Mouse (Mus musculus): ENCODE measurements around the gene Ms4a13.
A peak's percentile ranks its signal among the peaks of the same experiment; 100 is the strongest.
"Not testable (repeated sequence)": the region's sequence is repeated elsewhere in the genome, so short reads cannot be mapped to it uniquely, and the experiment has no call there.

The Ms4a13 gene

DNA sequence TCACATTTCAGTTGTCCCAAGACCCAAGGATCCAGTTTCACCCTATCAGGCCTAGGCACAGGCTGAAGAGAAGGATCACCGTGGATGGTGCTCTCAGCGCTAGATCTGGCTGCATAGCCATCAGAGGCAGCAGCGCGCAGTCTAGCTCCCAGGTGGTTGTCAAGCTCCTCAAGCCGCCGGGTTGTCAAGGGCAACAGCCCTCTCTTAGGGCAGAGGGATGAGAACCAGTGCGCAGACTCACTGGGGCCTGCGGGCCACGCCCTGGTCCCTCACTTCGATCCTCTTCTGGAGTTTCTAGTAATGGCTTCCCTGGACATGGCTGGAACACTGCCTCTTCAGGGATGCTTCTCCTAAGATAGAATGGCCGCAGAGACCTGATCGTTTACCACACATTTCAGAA is at the start of gene Ms4a13:
Gene Ms4a13, minus strand, starts transcription at position 192 of the 400 bp plus-strand sequence.
- no peak for DNase-seq

DNA sequence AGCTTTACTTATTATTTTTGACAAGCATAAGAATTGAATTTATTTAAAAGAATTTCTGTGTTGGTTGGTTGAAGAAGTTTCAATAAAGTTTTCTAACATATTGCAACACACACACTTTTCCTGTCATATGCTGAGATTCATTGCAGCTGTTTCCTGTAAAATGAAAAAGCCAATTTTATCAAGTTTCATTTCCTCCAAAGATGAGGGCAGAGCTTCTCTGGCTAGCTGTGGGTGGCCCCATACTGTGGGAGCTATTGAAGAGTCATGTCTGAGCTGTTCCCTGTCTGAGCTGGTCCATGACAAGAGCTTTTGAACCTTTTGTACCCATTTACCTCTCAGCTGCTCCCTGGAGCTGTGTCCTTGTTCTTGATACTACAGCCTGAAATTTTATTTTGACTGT is 47.7 kb upstream of the Ms4a13 start:
- no peak for DNase-seq

DNA sequence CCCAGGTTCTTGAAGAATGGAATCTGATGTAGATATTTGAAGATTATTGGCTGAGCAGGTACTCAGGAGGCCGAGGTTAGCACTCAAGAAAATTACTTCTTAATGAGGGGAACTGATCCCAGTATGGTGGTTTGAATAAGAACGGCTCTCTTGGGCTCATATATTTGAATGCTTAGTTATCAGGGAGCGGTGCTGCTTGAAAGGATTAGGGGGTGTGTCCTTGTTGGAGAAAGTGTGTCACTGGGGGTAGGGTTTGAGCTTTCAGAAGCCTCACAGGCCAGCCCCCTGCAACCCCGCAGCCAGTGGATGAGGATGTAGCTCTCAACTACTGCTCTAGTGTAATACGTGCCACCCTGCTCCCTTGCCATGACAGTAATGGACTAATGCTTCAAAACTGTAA is 46.0 kb upstream of the Ms4a13 start:
- DNase-seq, result no peak

DNA sequence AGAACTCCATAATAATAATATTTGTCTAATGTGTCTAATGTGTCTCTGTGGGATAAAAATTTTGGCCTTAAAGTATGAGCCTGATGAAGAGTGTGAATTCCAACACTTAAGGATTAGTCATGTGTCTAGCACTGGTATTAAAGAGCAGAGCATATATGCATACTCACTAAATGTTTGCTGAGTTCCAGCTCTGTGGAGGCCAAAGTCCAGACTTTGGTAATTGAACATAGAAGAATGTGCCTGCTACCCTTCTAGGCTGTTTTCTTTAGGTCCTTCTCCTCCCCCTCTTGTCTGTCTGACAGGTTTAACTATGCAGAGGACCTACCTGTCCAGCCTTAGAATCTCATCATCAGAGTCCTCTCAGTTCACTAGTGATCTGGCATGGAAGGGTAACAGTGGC is 39.3 kb upstream of the Ms4a13 start:
- DNase-seq, result no peak

DNA sequence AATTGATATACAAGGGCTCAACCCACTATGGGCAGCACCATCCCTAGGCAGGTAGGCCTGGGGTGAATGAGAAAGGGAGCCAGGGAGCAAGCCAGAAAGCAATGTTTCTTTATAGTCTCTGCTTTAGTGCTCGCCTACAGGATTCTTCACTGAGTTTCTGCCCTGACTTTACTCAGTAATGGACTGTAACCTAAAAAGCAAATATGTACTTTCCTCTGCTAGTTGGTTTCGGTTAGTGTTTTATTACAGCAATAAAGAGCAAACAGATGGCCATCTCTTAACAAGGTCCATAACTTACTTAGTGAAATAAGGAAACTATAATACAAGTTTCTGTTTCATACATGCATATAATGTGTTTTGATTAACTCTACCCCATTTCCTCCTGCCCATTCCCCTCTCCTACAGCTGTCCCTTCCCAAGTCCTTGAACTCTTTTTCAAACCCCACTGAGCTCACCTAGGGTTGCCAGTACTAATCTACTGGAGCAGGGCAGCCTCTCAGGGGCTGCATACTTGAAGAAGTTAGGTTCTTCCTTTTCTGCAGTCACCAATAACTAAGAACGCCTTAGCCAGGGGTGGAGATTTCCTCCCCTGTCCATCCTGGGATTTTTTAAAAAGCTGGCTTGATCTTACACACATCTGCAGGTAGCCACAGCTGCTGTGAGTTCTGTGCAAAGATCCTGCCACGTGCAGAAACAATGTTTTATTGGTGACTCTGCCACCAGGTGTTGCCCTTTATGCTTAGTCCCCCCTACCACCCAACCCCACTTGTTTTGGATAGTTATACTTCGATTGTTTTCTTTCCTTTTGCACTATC is 38.6 kb upstream of the Ms4a13 start:
- no peak for DNase-seq

DNA sequence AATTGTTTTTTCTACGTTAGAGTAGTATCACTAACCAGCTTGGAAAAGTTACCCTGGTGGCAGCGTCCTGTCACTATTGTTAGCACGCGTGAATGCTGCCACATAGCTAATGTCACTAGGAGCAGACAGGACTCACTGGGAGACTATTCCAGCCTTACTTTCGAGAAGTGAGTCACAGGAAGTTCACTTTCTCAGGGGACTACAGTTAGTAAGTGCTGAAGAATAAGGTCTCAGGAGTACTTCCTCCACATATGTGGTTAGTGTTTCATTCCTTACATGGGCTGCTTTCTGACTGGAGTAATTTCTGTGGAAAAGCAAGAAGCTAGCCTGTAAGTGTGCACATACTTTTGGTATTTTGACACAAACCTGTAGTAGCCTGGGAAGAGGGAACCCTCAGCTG is 37.7 kb upstream of the Ms4a13 start:
- DNase-seq, result no peak

DNA sequence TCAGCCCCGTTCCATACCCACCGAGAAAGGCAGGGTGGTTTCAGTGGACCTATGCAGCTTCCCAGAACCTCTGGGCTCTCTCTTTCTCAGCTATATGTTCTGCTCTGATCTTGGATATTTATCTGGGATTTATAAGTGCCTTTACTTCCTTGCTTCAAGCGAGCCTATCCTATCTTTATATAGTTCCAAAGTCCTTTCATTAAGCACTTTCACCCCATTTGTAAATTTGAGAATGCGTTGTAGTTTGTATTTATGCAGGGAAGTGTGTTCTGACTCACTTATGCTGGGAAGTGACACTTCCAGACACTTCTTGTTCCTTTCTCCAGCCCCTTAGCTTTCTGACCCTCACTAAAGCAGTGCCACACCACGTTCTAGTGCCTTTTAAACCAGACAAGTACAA is 35.8 kb upstream of the Ms4a13 start, which contains the start of gene Ms4a12:
Gene Ms4a12, minus strand, starts transcription at position 101 of the 400 bp plus-strand sequence.
- no peak for DNase-seq

DNA sequence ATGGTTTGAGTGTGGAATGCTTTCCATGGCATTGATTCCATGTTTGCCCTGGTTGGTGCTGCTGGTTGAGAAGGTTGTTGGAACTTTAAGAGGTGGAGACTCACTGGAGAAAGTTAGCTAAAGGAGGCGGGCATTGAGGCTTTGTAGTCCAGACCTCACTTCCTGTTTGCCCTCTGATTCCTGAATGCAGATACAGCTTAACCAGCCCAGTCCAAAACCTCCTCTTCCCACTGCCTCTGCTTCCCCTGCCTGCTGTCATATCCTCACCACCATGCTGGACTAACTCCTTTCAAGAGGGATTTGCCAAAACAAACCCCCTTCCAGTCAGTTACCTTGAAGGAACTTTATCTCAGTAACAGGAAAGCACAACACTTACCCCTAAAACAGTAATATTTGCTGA is 4.0 kb downstream of the Ms4a13 start:
- no peak for DNase-seq

DNA sequence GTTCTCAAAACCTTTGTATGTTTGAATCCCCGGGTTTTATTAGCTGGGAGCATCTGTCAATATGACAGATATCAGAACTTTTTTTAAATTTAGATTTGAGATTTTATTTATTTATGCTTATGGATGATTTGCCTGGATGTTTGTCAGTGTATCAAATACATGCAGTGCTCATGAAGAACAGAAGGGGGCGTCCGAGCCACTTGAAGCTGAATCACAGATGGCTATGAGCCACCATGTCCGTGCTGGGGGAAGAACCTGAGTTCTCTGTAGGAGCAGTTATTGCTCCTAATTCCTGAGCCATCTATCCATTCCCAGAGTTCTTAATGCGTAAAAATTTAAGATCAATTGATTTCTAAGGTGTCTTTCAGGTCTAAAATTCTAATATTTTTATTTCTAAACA is 12.4 kb downstream of the Ms4a13 start:
- no peak for DNase-seq

DNA sequence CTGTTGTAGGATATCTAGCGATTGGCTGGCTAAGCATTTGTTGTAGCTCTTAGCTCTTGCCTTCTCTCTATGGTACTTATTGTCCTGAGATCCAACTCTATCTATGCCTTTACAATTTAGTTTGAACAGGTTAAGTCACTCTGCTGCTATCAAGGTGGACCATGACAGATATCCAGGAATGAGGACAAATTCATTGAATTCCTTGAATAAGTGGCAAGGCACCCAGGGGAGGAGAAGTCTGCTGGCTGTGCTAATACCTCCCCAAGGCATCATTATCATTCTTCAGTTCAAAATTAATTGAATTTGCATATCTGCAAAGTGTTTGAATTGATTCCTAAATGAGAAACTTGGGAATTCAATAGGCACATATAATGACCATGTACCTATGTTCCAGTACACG is 19.1 kb downstream of the Ms4a13 start:
- DNase-seq, result no peak

DNA sequence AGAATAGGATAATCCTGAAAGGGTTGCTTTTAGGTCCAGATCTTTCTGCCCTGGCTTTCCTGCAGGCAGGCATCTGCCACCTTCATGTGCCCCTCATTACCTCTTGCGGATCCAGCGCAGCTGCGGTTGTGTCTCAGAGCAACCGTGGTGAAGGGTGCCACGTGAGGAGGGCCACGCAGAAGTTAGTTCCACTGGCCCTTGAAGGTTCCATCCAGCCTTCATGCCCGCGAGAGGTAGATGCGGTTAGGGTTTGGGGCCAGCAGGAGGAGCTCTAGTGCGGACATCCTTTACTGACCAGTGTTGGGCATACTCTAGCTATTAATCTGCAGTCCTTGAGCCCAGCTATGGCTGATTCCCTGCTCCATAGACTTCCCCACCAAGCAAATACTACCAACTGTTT is 31.4 kb downstream of the Ms4a13 start, which contains the start of gene 1700025F22Rik:
Gene 1700025F22Rik, minus strand, starts transcription at position 149 of the 400 bp plus-strand sequence.
- DNase-seq, result no peak

DNA sequence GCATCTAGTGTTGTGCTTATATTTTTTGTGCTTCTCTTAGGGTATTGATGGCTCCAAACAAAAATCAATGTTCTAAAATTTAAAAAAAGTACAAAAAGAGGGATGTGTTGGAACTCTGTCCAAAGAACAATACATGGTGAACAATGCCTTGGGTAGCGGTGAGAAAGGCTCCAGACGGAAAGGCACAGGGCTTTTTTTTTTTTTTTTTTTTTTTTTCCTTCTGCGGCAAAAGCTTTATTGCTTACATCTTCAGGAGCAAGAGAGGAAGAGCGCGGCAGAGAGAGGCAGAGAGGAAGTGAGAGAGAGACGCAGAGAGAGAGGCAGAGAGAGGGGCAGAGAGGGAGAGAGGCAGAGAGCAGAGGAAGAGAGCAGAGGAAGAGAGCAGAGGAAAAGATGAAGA is 38.6 kb downstream of the Ms4a13 start:
- DNase-seq, result not testable (repeated sequence)

DNA sequence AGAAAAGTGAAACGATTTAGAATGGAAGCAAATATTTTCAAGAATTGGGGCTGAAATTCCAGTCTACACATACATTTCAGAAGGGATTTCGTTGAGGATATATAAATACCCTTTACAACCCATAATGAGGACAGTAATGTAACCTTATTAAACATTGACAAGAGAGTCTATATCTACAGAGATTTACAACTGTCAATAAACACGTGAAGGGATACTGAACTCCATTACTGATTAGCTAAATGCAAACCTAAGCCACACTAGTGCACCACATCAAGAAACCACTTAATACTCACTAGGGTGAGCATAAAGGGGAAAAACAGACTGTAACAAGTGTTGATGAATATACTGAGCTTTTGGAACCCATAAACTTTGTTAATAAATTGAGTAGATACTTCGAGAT is 61.2 kb downstream of the Ms4a13 start:
- no peak for DNase-seq

DNA sequence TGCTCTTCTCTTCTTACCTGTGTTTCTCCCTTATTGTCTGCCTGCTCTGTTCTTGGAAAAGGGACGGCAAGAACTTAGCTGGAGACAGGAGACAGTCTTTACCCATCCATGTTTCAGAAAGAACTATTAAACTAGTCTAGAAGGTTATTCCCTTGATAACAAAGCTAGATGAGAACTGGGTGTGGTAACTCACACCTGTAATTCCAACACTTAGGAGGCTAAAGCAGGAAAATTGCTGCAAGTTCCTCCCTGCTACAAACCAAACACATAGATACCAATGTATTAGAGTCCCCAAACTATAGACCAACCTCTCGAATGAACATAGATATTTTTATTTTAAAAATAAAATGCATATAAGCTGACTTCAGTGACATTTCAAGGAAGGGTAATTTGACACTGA is 61.7 kb downstream of the Ms4a13 start:
- no peak for DNase-seq

DNA sequence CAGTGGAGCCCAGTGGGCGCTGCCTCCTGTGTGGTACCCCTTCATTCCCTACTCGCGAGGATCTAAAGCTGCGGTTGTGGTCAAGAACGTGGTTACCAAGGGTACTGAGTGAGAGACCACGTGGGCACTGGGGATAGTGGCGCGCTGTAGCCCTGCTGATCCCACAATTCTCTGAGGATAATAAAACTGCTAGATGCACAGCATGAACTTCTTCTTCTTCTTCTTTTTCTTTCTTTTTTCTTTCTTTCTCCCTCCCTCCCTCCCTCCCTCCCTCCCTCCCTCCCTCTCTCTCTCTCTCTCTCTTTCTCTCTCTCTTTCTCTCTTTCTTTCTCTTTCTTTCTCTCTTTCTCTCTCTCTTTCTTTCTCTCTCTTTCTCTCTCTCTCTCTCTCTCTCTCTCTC is 65.8 kb downstream of the Ms4a13 start, which contains the start of gene 1700017D01Rik:
Gene 1700017D01Rik, minus strand, starts transcription at position 101 of the 400 bp plus-strand sequence.
- not testable (repeated sequence) for DNase-seq

DNA sequence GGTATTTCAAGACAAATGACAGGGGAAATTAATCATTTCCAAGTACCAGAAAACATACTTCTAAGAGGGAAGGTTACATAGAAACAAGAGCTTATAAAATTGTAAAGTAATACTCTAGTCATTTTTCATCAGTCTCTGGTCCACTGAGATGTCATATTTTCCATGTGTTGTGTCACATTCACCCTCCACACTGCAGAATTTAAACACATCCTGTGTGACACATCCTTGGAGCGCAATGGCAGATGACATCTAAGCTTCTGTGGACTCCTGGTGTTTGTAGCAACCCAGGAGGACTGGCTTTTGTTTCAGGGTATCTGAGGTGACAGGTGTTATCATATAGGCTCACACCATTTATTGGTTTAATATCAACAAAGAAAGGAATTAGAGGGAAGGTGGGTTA is 66.8 kb downstream of the Ms4a13 start:
- DNase-seq, result no peak

DNA sequence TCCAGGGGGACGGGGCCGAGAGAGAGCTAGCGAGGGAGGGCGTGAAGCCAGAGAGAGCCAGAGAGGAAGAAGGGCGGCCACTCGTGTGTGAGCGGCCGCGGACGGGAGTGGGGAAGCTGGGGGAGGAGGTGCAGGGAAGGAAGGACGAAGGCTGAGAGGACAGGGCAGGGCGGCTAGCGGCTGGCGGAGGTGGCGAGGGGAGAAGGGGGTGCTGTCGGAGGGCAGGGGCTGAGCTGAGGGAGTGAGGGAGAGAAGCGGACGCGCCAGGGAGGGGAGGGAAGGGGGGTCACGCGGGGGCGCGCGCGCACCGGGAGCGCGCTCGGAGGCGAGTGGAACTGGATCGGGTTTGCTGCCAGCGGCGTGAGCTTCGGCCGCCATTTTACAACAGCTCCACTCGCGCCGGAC is 75.5 kb downstream of the Ms4a13 start:
- DNase-seq, result peak; percentile 12

All from right cerebral cortex, postnatal 25 days (tissue).